Mouse (Mus musculus) adrenal gland, adult (tissue): ENCODE data around the gene Myo19.

ENCODE experiments used
- DNase-seq, 2 experiments: peaks; one replicate each; pipeline ENCODE4 v3.0.0; 2022 to 2023; ENCODE audit warnings: low spot score in 1 of 2; ENCODE audit not compliant: inconsistent age in 2 of 2

Gene Myo19

GRCm38 (mm10) chr11:84944639-84945435, 64.9 kb downstream of the Myo19 start:
- DNase-seq: no peak

GRCm38 (mm10) chr11:84945841-84946240, 65.9 kb downstream of the Myo19 start:
- DNase-seq: no peak

GRCm38 (mm10) chr11:84947206-84947605, 67.3 kb downstream of the Myo19 start:
- no peak for DNase-seq

- DNase-seq: no peak
Measured at GRCm38 (mm10) chr11:84948114-84948513, 68.2 kb downstream of the Myo19 start.

- DNase-seq: no peak
Measured at GRCm38 (mm10) chr11:84948526-84948925, 68.6 kb downstream of the Myo19 start.

- no peak for DNase-seq
Measured at GRCm38 (mm10) chr11:84952611-84953010, 72.7 kb downstream of the Myo19 start.

- DNase-seq: no peak
Measured at GRCm38 (mm10) chr11:84956400-84956799, 76.5 kb downstream of the Myo19 start.

- DNase-seq: no peak
Measured at GRCm38 (mm10) chr11:84957171-84957570, 77.2 kb downstream of the Myo19 start.

- DNase-seq: peak in 1 of 2 experiments; percentile 39
Measured at GRCm38 (mm10) chr11:84957591-84958270, 77.8 kb downstream of the Myo19 start, which contains the start of gene Car4. TSS of gene Car4 (plus strand) at chr11:84957786.

GRCm38 (mm10) chr11:84958271-84958630, 78.3 kb downstream of the Myo19 start:
- DNase-seq: no peak

GRCm38 (mm10) chr11:84959181-84959580, 79.2 kb downstream of the Myo19 start:
- no peak for DNase-seq

GRCm38 (mm10) chr11:84959701-84960181, 79.8 kb downstream of the Myo19 start:
- DNase-seq: peak; percentile 8 to 55

- no peak for DNase-seq
Measured at GRCm38 (mm10) chr11:84960291-84960690, 80.3 kb downstream of the Myo19 start.

GRCm38 (mm10) chr11:84960780-84961179, 80.8 kb downstream of the Myo19 start:
- DNase-seq: no peak
